Mouse (Mus musculus): Measurements from ENCODE around the gene Col6a6.
A peak's percentile ranks its signal among the peaks of the same experiment; 100 is the strongest.
"Not testable (repeated sequence)": the region's sequence is repeated elsewhere in the genome, so short reads cannot be mapped to it uniquely, and the experiment has no call there.

Gene Col6a6

GRCm38 (mm10) chr9:105827791-105828385 is at the start of gene Col6a6:
Col6a6 (minus strand) TSS chr9:105828160.
- DNase-seq (ENCODE audit: inconsistent ontology term) = no peak

GRCm38 (mm10) chr9:105876124-105876523 is 48.2 kb upstream of the Col6a6 start:
- no peak for DNase-seq (ENCODE audit: inconsistent ontology term)

GRCm38 (mm10) chr9:105871643-105872042 is 43.7 kb upstream of the Col6a6 start:
- peak; percentile 2 for DNase-seq (ENCODE audit: inconsistent ontology term)

- peak; percentile 36 for DNase-seq (ENCODE audit: inconsistent ontology term)
These were observed 29.8 kb upstream of the Col6a6 start for GRCm38 (mm10) chr9:105857773-105858172.

- no peak for DNase-seq (ENCODE audit: inconsistent ontology term)
These were observed 24.8 kb upstream of the Col6a6 start for GRCm38 (mm10) chr9:105852778-105853065.

- DNase-seq (ENCODE audit: inconsistent ontology term) = no peak
These were observed 24.2 kb upstream of the Col6a6 start for GRCm38 (mm10) chr9:105852015-105852777.

- DNase-seq (ENCODE audit: inconsistent ontology term) = no peak
These were observed 23.1 kb upstream of the Col6a6 start for GRCm38 (mm10) chr9:105851011-105851410.

GRCm38 (mm10) chr9:105848396-105848795 is 20.4 kb upstream of the Col6a6 start:
- DNase-seq (ENCODE audit: inconsistent ontology term) = no peak

GRCm38 (mm10) chr9:105847261-105847660 is 19.3 kb upstream of the Col6a6 start:
- DNase-seq (ENCODE audit: inconsistent ontology term) = no peak

- not testable (repeated sequence) for DNase-seq (ENCODE audit: inconsistent ontology term)
These were observed 13.4 kb upstream of the Col6a6 start for GRCm38 (mm10) chr9:105841386-105841785.

- no peak for DNase-seq (ENCODE audit: inconsistent ontology term)
These were observed 11.2 kb upstream of the Col6a6 start for GRCm38 (mm10) chr9:105839147-105839515.

- DNase-seq (ENCODE audit: inconsistent ontology term) = no peak
These were observed 10.6 kb upstream of the Col6a6 start for GRCm38 (mm10) chr9:105838396-105839146.

GRCm38 (mm10) chr9:105835587-105835986 is 7.6 kb upstream of the Col6a6 start:
- DNase-seq (ENCODE audit: inconsistent ontology term) = no peak

GRCm38 (mm10) chr9:105834799-105835198 is 6.8 kb upstream of the Col6a6 start:
- DNase-seq (ENCODE audit: inconsistent ontology term) = no peak

- DNase-seq (ENCODE audit: inconsistent ontology term) = no peak
These were observed 3.3 kb upstream of the Col6a6 start for GRCm38 (mm10) chr9:105831291-105831690.

- DNase-seq (ENCODE audit: inconsistent ontology term) = no peak
These were observed 798 bp downstream of the Col6a6 start for GRCm38 (mm10) chr9:105827076-105827647.

- no peak for DNase-seq (ENCODE audit: inconsistent ontology term)
These were observed 7.2 kb downstream of the Col6a6 start for GRCm38 (mm10) chr9:105820711-105821110.

- no peak for DNase-seq (ENCODE audit: inconsistent ontology term)
These were observed 8.7 kb downstream of the Col6a6 start for GRCm38 (mm10) chr9:105819155-105819709.

- no peak for DNase-seq (ENCODE audit: inconsistent ontology term)
These were observed 13.5 kb downstream of the Col6a6 start for GRCm38 (mm10) chr9:105814436-105814835.

- DNase-seq (ENCODE audit: inconsistent ontology term) = no peak
These were observed 16.5 kb downstream of the Col6a6 start for GRCm38 (mm10) chr9:105811458-105811857.

GRCm38 (mm10) chr9:105808920-105809505 is 18.9 kb downstream of the Col6a6 start:
- no peak for DNase-seq (ENCODE audit: inconsistent ontology term)

GRCm38 (mm10) chr9:105803416-105803815 is 24.5 kb downstream of the Col6a6 start:
- no peak for DNase-seq (ENCODE audit: inconsistent ontology term)

All from Muller cell, postnatal 12 days (primary cell).